ENCODE assay signal across 14 mouse cellular contexts in genomic region chr6:30166349-30166748, GRCm38 (mm10).
"Had no signal": no experiment of that assay in that cellular context is flagged by ENCODE, and none has a peak within 500 bp of the region (broad histone marks: within the 10 kb centered on the region; RNA-seq: fewer than 3 reads in every experiment).

No protein-coding gene starts in this region.

- H3K4me1 ChIP-seq: neural tube, embryonic 15.5 days had no signal

- H3K27ac ChIP-seq: limb, embryonic 12.5 days; liver, embryonic 14.5 days; midbrain, embryonic 12.5 days; neural tube, embryonic 15.5 days; stomach, embryonic 15.5 days had no signal

- H3K36me3 ChIP-seq: limb, embryonic 12.5 days; midbrain, embryonic 12.5 days; neural tube, embryonic 15.5 days; stomach, embryonic 15.5 days had no signal

- H3K4me3 ChIP-seq: limb, embryonic 12.5 days; megakaryocyte, embryonic 14.5 days; midbrain, embryonic 12.5 days; neural tube, embryonic 15.5 days; stomach, embryonic 15.5 days had no signal

- DNase-seq: kidney, adult 8-10 months; kidney, postnatal 25 days; layer of hippocampus, postnatal 36 days; lung, adult 18-20 months; lung, postnatal 4 days; right cerebral cortex, postnatal 14 days; thymus, adult 2 months; thymus, postnatal 25 days had no signal

- H3K9me3 ChIP-seq: limb, embryonic 12.5 days; megakaryocyte, embryonic 14.5 days; midbrain, embryonic 12.5 days; neural tube, embryonic 15.5 days; stomach, embryonic 15.5 days had no signal
